Mouse (Mus musculus) lung, adult 18-20 months (tissue): ENCODE data around the gene Eya2.
A peak's percentile ranks its signal among the peaks of the same experiment; 100 is the strongest.

Experiments used
- DNase-seq, 2 experiments: peaks; one replicate each; pipeline ENCODE4 v3.0.0; 2022; ENCODE audit warnings: mixed read lengths in 2 of 2

Eya2 gene

DNA sequence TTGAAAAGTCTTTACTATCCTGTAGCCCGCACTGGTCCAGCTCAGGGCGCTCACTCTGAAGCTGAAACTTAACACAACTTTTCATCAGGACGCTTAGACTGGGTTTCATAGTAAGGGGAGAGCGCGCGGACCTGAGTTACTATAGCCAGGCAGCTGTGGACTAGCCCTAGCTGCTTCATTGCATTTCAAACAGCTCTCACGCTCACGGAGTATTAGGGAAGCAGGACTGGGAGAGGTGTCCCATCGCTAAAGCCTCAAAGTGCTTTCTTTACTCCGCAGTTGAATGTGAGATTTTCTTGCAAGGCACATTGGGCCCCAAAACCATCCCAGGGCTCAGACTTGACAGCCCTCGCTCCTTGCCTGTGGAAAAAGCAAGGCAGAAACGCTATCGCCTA, 841 bp downstream of the Eya2 start:
- DNase-seq, result no peak

DNA sequence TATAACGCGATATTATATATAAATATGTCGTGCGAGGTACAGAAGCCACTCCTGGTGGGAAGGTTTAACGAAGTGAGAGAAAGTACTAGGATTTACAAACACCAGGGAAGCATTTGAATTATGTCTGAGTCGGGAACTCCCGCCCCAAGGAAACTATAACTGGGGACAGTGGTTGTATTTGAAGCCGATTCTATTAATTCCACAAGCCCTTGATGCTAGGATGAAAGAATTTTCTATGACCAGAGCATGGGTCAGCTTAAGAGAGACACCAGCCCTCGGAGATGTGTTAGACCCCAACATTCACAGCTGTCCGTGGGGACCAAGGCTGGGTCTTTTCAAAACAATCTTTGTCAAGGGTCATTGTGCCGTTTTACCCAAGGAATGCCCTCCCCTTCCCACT, 1.3 kb downstream of the Eya2 start:
- DNase-seq, result no peak

DNA sequence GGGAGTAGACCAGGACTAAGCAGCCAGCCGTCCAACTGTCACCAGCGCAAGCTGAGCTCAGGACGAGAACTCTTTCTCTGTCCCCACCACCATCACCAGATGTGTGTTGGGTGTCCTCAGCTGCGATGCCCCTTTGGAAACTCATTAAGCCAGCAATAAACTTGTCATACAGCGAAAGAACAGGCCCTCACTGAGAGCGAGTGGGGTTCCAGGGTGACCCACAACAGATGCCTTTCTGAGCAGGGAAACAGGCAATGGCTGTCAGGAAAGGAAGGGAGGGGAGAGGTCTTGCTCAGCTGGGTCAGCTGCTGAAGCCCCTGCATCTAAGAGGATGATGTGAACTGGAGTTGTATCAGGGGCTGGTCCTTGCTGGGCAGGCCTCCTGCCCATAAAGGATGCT, 2.7 kb downstream of the Eya2 start:
- no peak for DNase-seq

DNA sequence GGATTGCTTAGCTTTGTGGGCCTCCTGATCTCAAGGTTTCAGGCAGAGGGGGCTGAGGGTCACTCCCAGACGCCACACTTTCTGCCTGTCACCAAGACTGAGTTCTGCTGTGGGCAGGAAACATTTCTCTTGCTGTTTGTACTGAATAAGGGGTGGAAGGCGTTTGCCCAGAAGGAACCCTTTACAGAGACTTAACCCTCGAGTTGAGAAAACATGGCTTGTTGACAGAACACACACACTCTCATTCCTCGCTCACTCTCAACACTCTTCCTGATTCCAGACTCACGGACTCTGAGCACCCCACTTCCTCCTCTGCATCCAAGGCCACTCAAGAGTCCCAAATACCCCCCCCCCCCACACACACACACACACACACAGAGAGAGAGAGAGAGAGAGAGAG, 3.3 kb downstream of the Eya2 start:
- DNase-seq, result peak; percentile 61 to 74

DNA sequence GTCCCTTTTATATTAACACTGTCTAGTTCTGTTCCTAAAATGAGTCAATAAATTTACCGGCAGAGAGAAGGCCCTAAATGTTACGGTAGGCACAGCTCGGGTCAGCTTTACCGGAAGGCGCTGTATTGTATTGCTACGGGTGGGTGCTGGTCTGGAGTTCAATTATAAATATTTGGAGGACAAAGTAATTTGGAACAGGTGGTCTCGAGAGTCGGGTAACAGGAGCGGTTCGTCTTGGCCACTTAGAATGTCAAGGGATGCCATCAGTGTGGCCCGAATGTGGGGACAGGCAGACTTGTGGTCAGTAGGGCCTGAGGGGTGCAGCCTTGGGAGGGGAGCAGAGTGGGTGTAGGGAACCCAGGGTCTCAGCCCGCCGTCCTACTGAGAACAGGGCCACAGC, 4.7 kb downstream of the Eya2 start:
- no peak for DNase-seq

DNA sequence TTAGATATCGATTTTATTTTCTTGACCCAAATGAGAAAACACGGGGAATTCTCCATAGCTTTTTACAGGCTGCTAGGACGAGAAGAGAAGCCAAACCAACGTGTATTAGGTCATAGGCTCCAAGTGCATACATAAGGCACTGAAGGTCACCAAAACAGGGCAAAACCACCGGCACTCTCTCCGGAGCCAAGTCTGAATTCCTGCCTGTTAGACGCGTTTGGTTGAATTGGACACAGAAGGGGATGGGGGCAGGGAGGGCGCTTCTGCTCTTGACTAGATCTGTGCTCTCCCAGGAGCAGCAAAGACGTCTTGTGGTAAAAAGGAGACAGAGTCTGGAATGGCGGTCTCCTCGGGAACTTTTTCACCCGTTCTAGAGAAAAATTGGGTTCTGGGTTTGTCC, 6.1 kb downstream of the Eya2 start:
- DNase-seq, result peak; percentile 30 to 49

DNA sequence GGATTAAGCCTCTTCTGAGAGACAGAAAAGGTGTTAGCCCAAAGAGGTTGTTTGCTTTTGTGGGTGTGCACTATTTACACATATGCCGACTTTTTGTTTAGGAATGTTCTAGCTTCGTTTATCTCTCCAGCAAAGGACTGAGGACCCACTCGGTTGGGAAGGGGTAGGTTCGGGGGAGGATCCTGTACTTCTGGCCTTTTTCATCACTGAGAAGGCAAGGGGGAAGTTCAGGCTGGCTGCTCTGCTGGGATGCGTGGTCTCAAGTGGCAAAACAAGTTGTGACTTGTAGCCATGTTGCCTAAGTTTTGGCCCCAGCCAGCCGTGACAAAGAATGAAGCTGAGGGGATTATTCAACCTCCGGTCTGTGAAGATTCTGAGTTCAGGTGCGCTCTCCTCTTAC, 6.8 kb downstream of the Eya2 start:
- DNase-seq, result peak; percentile 40 to 58

DNA sequence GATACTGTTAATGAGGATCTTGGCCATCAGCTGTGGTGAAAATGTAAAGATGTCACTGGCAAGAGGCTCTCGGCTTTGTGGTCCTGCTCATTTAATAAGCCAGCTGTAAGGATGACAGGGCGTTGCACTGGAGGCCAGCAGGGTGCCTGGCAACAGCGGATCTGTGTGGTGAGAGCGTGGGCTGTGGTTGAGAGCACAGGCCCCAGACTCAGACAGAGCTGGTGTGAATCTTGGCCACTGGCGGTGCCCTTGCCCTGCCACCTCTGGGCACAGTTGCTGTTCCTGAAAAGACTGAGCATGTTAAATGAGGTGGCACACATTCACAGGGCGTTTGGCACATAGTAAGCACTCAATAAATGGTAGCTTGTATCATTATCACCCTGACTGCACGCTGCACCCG, 8.9 kb downstream of the Eya2 start:
- no peak for DNase-seq

DNA sequence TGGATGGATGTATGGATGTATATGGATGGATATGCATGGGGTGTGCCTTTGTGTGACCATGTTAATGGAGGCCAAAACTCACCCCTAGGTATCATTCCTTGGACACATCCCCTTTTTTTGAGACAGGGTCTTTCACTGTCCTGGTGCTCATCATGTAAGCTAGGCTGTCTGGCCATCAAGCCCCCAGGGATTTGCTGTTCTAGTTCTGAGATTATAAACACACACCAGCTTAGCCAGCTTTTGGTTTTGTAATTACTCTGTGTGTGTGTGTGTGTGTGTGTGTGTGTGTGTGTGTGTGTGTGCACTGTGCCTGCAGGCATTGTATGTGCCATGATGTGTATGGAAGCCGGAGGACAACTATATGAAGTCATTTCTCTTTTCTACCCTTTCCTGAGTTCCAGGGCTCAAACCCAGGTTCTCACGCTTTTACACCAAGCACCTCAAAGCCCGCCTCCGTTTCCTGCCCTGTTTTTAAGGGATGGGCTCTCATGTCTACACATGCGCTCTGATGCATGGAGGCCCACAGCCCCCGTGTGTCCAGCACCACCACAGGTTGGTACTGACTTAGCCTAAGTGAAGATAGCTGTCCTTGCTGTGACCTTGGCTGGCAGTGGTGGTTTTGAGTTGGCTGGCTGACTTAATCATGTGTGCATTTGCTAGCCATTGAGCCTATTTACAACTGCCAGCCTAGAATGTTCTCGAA, 16.9 kb downstream of the Eya2 start:
- DNase-seq, result no peak

DNA sequence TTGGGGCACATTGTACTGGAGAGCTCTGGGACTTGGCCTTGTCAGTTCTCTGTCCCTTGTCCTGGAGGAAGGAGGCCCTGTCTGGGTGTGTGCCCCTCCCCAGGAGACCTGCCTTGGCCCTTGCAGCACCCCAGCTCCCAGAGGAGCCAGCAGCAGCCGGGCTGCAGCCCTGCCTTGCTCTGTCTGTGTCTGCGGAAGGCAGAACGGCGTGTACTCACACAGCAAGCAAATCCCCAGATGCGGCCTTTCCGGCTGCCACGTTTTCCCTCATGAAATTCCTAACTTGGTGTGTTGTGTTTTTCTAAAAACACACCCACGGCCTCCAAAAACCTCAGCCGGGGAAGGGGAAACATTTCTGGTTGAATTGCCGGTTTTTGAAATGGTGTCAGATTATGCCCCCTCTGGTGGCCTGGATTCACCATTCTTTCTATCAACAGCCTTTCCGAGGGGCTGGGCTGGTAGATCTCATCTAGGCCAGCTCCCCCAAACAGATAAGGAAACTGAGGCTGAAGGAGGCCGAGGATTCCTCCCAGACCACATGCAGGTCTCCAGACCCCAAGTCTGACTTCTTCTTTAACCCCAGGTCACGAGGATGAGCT, 19.0 kb downstream of the Eya2 start:
- no peak for DNase-seq

DNA sequence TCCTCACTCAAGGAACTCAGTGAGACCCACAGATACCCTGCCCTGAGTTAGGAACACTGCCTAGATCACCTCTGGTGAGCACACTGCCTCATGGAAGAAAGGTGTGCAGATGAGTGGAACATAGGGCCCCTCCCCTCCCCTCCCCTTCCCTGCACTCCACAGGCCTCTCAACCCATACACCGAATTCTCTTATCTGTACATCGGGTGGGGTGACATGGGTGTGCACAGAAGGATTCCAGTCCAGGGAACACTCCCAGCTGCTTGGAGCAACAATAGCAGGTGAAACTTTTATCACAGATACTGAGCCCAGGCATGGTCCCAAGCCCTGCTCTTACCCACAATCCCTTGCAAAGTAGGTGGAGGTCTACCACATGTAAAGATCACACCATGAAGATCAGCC, 26.7 kb downstream of the Eya2 start:
- DNase-seq, result no peak

DNA sequence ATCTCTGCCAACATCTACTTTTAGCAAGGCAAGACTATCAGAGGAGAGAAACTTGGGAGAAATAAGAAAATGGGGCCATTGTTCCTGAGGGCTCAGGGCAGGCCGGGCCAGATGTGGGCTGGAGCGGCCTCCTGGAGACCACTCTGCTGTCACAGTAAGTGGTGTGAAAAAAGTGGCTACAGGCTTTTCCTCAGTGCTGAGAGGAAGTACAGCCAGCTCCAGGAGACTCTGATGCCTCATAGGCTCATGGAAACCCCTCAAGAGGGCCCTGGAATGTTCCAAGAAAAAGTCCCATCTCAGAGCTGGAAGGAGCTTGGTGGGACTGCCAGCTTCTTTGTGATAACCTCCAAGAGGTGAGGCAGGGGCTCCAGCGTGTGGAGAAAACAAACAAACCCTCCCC, 27.8 kb downstream of the Eya2 start:
- no peak for DNase-seq

DNA sequence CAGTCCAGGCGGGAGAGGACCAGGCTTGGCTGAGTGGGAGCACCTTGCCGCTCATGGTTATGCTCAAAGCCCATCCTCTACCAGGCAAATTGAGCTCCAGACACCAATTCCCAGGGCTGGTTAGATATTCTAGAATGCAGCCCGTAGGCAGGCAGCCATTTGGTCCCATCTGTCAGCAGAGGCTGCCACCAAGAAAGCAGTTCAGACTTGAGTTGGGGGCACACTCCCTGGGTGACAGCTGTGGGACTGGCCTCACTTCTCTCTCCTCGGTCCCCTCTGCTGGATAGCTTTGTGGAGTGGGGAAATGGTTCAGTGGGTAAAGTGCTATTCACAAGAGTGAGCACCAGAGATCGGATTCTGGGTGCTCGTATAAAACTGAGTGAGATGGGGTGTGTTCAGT, 32.0 kb downstream of the Eya2 start:
- no peak for DNase-seq

DNA sequence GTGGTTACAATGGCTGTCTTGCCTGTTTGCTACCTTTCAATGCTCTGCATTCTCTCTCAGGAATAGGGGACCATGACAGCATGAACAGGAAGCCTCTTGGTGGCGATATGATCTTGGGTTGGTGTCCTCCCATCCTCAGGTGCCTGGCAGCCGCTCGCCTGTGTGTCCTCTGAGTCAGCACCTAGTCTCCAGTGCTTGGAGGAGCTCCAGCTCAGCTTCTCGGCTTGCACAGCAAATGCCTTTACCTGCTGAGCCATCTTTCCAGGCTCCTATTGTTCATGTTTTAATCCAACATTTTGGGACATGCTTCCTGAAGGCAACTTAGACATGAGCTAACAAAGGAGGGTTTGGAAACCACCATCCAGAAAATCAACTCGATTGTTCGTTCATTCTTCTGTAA, 33.1 kb downstream of the Eya2 start:
- DNase-seq, result peak in 1 of 2 experiments; percentile 67

DNA sequence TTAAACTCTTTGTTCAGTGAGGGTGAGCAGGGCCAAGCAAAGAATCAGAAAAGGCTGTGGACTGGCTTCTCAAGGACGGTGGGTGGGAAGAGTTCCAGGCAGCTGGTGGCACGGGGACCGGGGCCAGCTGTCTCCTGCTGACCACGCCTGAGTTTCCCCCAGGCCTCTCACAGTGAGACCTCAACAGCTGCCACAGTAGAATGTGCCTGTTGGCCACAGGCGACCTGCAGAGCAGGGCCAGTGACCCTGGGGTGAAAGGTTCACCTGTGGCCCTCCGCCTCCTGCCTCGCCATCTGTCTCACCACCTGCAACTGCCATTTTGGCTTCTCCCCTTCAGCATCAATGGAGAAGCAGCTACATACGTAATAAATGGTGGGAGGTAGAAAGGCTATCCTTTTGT, 35.1 kb downstream of the Eya2 start:
- no peak for DNase-seq

DNA sequence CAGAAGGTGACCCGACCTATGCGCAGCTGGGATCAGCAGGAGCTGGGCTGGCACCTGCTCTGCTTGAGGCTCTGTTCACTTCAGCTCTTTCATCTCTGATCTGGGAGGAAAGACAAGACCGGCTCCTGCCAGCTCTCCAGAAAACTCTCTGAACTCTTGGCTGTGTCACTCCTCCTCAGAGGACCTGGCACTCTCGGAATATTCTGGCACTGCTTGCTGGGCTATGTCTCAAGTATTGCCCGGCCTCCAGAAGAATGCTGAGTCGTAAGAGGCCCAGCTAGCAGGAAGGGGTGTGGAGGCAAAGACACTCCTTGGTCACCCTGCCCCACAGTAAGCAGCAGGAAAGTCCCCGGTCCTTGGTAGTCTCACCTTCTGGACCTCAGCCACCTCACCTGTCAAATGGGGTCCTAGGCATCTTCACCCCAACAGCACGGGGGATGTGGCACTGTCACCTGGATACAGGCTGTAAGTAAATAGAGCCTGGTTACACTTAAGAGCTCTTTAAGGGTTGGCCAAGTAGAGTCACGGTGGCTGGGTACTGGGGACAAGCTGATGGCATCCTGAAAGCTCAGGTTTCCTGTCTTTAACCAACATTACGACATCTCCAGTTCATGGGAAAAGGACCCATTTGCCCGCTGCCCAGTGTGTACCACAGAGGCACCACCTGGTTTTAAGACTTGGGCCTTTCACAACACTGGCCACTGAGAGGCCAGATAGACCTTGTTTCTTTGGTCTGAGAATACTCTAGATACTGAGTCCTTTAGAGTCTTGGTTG, 38.4 kb downstream of the Eya2 start:
- peak; percentile 85 to 87 for DNase-seq

DNA sequence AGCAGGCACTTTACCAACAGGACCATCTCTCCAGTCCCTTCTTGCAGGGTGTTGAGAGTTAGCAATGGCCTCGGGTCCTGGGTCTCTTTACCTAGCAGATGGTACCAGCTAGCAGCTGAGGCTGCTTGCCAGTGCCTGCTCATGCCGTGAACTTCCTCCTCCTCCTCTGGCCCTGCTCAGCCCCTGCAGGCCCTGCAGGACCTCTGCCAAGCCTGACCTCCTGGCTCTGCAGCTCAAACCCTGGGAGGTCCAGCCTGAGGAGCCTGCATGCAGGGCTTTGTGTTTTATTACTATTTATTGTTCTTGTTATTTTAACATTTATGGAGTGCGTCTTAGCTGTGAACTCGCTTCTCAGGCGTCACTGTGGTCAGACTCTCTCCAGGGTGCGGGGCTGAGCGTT, 39.6 kb downstream of the Eya2 start:
- peak; percentile 29 to 50 for DNase-seq

DNA sequence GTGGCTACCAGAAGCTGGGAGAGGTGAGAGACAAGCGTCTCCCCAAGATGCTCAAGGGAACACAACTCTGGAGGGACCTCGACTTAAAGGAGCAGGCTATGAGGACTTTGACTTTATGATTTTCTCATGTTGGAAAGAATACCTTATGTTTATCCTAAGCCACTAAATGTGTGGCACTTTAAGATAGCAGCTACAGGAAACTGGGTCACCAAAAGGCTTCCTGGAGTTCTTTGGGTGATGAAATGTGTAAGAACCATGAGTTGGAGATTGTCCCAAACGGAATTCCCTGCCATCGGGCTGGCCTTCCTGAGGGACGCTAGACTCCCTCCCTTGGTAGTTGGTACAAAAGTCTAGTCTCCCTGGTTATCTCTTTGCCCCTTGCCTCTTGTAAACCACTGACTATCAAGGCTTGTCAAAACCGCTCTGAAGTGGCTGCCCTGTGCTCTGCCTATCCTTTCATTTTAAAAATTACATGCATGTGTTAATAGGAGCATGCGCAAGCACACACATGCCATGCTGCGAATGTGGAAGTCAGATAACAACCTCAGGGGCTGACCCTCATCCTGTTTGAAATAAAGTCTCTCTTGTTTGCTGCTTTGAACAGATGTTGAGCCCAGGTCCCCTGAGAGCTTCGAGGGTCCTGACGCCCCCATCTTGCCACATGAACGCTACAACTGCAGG, 44.4 kb downstream of the Eya2 start:
- no peak for DNase-seq

DNA sequence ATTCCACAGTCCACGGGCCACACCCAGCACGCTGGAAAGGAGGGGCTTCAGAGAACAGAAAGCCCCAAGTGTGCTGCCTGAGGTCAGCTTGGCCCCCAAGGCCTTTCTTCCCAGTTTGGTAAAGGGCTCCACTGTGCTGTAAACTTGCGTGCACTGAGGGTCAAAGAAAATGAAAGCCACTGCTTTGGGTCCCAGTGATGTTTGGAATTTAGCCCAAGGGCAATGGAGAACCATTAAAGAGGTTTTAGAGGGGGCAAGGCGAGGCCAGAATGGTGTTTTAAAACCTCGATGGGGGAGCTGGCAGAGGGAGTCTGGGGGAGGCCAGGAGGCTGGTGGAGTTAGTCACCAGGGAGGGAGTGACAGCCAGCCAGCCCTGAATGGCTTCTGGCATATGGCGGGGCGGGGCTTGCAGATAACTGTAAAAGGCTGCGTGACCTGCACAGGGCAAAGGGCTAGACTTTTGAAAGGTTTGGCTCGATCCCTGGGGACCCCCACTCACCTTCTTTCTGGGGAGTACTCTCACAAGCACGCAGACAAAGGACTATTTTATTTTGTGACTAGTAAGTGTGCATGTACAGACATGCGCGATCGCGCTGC, 47.2 kb downstream of the Eya2 start:
- no peak for DNase-seq

DNA sequence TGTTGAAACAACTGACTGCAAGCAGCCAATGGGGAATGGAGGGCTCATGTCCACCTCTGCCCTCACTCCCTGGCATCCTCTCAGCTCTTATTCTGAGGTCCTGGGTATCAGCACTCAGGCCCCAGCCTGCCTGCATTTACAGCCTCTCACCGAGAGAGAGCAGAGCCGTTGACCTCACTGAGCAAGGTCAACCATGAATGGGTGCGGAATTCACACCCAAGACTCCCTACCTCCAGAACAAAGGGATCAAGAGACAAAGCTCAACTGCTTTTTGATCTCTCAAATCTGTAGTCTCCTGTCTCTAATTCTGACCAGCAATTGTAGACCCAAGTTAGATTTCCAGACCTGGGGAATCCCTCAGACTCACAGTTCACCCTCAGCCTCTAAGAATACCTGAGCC, 48.8 kb downstream of the Eya2 start:
- DNase-seq, result no peak

DNA sequence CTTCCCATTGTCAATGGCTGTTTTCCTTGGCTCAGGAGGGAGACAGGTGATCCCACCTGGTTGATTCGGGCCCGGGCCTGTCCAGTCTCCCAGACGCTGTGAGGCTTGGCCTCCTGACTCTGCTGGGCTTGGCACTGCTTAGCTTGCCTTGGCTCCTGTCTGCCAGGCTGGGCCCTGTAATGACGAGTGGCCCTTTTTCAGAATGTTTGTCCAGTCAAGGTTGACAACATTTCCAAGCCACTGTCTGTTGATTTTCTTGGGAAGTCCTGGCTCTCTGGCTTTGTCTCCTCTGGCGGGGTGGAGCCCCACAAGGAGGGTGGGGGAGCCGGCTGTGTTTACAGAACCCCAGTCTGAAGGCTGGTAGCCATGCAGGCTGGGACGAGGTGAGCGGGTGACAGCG, 49.2 kb downstream of the Eya2 start:
- peak; percentile 73 to 83 for DNase-seq

DNA sequence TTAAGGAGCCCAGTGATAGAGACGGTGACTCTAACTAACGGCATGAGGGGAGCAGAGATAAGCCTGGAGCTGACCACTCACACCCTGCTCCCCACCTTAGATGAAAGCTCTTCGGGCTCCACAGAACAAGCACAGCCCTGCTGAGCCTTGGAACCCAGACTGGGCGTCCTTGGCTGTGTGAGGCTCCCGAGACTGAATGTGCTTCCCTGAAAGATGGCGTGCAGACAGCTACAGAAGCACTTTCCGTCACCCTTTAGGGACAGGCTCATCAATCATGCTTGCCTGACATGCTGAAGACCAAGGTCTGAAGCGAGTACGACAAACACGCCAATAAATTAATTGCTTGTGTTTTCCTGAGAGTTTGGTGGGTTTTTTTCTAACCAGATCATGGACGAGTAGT, 56.2 kb downstream of the Eya2 start:
- DNase-seq, result no peak

DNA sequence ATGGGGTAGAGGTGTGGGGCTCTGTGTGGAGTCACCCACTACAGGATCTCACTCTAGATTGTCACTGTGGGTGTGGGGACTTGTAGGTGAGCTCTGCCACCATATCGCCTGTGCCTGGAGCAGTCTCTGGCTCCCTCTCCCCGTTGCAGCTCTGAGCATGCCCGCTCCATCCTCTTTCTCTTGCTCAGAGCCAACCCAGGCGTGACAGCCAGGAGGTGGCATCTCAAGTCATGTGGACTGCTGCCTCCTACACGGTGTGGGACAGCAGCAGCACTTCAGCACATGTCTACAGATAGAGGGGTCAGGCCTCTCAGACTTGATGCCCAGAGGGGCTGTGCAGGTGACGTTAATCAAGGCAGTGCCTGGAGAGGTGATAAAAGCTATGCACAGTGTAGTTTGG, 57.4 kb downstream of the Eya2 start:
- DNase-seq, result no peak
